Mouse (Mus musculus): ENCODE data around the gene Slc7a11. TPM values are rescaled to one million over a fixed set of nuclear protein-coding genes. Genes with fewer than 3 reads are reported as not detected.

Gene Slc7a11
- total and polyA plus RNA-seq, 2 experiments from 2014 or later = 3.8 to 19.0 TPM

DNA sequence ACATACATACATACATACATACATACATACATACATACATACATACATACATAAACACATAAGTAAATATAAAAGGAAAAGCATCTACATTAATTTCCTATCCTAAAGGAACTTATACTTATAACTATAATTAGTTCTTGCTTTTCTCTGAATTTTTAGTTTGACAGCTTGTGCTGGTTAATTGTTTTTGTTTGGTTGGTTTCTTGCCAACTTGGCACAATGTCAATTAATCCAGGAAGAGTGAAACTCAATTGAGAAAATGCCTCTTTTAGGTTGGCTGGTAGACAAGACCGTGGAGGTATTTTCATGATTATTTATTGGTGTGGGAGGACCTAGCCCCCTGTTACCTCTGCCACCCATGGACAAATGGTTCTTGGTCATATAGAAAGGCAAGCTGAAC lies 327.1 kb downstream of the Slc7a11 start:
- no peaks in the 10 kb centered on the region for H3K9me3 ChIP-seq (ENCODE audit: low read length)
- no peak overlapping the region for H3K9ac ChIP-seq
- H3K36me3 ChIP-seq (ENCODE audit: insufficient read depth) = no peaks in the 10 kb centered on the region
- no peaks in the 10 kb centered on the region for H3K4me1 ChIP-seq (ENCODE audit: insufficient read depth)
- H3K4me3 ChIP-seq (ENCODE audit: low read depth, low read length) = no peak overlapping the region
- ATAC-seq = no peak
- peak; percentile 70 for DNase-seq
- 27% methylated on average over 1 of the region's 1 CpGs for WGBS
- TF ChIP-seq CTCF (IDR thresholded peaks at IDR 0.05; ENCODE audit: low read depth) = no peak
- no peak overlapping the region for H3K4me2 ChIP-seq (ENCODE audit: low read depth)
- H3K27ac ChIP-seq (ENCODE audit: low read depth, low read length) = no peak overlapping the region
- H3K27me3 ChIP-seq (ENCODE audit: insufficient read depth, low read length) = no peaks in the 10 kb centered on the region

DNA sequence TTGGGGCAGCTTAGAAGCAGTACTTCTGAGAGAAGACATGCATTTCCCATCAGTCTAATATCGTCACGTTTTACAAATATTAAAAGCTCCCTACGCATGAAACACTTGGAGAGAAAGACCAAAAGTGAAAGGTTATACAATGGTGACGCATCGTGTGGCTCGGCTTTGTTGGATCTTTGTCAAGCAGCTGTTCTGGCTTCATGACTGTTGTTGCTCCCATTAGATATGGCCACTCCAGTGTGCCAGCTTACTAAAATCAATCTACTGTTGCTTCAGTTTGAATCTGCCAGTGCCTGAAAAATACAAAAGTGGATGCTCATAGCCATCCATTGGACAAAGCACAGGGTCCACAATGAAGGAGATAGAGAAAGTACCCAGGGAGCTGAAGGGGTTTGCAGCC lies 337.9 kb downstream of the Slc7a11 start:
- 93% methylated on average over 6 of the region's 6 CpGs for whole genome bisulfite sequencing
- Histone ChIP-seq H3K9ac (no peak overlapping the region), H3K9me3 (ENCODE audit: low read length) (no peaks in the 10 kb centered on the region), H3K4me2 (ENCODE audit: low read depth) (no peak overlapping the region), H3K27me3 (ENCODE audit: insufficient read depth, low read length) (no peaks in the 10 kb centered on the region), H3K4me3 (ENCODE audit: low read depth, low read length) (no peak overlapping the region), H3K27ac (ENCODE audit: low read depth, low read length) (no peak overlapping the region), H3K36me3 (ENCODE audit: insufficient read depth) (no peaks in the 10 kb centered on the region), H3K4me1 (ENCODE audit: insufficient read depth) (no peaks in the 10 kb centered on the region)
- ATAC-seq = no peak
- no peak for DNase-seq
- no peak for TF ChIP-seq CTCF (IDR thresholded peaks at IDR 0.05; ENCODE audit: low read depth)

DNA sequence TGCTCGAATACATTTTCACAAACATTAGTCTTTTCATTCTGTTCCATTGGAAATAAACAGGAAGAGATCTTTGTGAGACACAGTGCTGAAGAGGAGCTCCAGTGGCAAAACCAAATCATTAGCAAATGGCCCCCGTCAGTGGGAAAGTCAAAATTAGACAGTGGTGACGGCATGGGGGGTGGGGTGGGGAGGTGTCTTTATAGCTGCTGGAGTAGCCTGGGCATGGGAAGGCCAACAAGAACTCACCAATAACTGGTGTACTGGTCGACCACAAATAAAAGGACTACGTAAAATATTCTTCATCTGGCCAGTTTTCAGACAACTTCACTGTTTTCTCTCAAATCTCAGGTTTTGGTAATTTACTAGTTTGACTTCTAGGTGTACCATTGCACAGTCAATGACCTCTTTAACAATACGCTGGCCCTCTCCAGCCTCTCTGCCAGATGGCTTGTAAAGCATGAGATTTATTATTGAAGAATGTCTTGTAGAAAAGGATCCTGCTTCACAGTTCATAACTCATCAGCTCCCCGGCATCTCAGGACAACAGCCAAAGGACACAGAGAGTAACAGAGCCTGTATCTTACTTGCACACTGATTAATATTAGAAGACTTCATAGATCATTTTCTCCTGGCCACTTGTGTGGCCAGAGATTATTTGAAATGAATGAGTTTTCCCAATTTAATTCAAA lies 348.9 kb downstream of the Slc7a11 start:
- DNase-seq = no peak
- H3K9me3 ChIP-seq (ENCODE audit: low read length) = no peaks in the 10 kb centered on the region
- TF ChIP-seq CTCF (IDR thresholded peaks at IDR 0.05; ENCODE audit: low read depth) = no peak
- no peaks in the 10 kb centered on the region for H3K4me1 ChIP-seq (ENCODE audit: insufficient read depth)
- ATAC-seq = no peak
- no peak overlapping the region for H3K27ac ChIP-seq (ENCODE audit: low read depth, low read length)
- no peak overlapping the region for H3K4me3 ChIP-seq (ENCODE audit: low read depth, low read length)
- H3K36me3 ChIP-seq (ENCODE audit: insufficient read depth) = no peaks in the 10 kb centered on the region
- no peak overlapping the region for H3K9ac ChIP-seq
- no peak overlapping the region for H3K4me2 ChIP-seq (ENCODE audit: low read depth)
- WGBS = 89% methylated on average over 7 of the region's 7 CpGs
- no peaks in the 10 kb centered on the region for H3K27me3 ChIP-seq (ENCODE audit: insufficient read depth, low read length)

DNA sequence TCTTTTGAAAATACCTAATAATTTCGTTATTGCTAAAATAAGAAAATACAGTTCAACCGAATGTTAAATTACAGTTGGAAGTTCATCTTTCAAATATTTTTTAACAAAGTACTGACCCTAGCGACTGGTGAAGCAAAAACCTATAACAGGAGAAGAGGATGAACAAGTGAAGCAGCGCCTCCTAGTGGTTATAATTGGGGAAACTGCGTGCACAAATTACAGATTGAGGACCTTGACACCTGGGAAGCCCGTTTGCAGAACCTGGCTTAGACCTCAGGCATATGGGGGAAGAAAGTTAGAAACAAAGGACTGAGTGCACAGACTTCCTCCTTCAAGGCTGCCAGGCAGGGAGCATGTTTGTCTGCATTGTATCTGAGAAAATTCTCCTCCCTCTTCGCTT lies 366.4 kb downstream of the Slc7a11 start:
- Histone ChIP-seq H3K4me3 (ENCODE audit: low read depth, low read length) (no peak overlapping the region), H3K9me3 (ENCODE audit: low read length) (no peaks in the 10 kb centered on the region), H3K27ac (ENCODE audit: low read depth, low read length) (no peak overlapping the region), H3K27me3 (ENCODE audit: insufficient read depth, low read length) (no peaks in the 10 kb centered on the region), H3K4me1 (ENCODE audit: insufficient read depth) (no peaks in the 10 kb centered on the region), H3K36me3 (ENCODE audit: insufficient read depth) (no peaks in the 10 kb centered on the region), H3K9ac (no peak overlapping the region), H3K4me2 (ENCODE audit: low read depth) (no peak overlapping the region)
- DNase-seq (peak; percentile 64), ATAC-seq (no peak)
- peak; percentile 73 for TF ChIP-seq CTCF (IDR thresholded peaks at IDR 0.05; ENCODE audit: low read depth)
- WGBS = 17% methylated on average over 7 of the region's 7 CpGs

DNA sequence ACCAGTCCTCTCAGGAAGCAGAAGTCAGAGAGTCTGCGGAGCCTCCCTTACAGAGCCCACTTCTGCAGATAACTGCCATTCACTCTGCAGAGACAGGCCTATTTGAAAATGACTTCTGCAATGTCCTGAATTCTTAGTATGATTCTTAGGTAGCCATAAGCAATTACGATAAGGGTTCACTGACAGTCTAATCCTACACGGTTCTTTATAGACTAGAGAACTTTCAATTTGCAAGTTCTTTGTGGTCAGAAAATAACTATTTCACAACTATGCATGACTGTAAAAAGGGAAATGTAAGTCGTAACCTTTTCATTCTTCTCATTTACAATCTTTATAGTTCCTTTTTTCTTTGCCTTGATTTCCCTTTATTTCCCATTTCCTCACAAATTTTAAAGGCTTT lies 380.0 kb downstream of the Slc7a11 start:
- 90% methylated on average over 4 of the region's 4 CpGs for WGBS
- Histone ChIP-seq H3K36me3 (ENCODE audit: insufficient read depth) (no peaks in the 10 kb centered on the region), H3K27me3 (ENCODE audit: insufficient read depth, low read length) (no peaks in the 10 kb centered on the region), H3K4me2 (ENCODE audit: low read depth) (no peak overlapping the region), H3K9ac (no peak overlapping the region), H3K4me3 (ENCODE audit: low read depth, low read length) (no peak overlapping the region), H3K9me3 (ENCODE audit: low read length) (no peaks in the 10 kb centered on the region), H3K27ac (ENCODE audit: low read depth, low read length) (no peak overlapping the region), H3K4me1 (ENCODE audit: insufficient read depth) (no peaks in the 10 kb centered on the region)
- no peak for TF ChIP-seq CTCF (IDR thresholded peaks at IDR 0.05; ENCODE audit: low read depth)
- no peak for DNase-seq
- ATAC-seq = no peak

DNA sequence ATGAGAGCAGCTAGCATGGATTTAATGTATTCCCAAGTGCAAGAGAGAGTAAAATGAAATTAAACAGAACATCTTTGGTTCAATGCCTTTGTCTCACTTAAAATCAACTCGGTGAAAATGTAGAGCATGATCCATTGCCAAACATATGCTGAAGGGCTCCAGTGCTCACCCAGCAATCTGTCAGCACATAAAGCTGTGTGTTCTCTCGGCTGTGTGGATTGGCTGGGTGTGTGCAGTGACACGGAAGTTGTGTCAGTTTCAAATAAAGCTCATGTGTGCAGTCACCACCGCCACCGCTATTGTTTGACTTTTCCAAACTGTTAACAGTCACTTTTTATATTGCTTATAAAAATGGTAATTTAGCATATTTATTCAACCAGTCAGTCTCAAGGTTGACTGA lies 398.7 kb downstream of the Slc7a11 start:
- 42% methylated on average over 5 of the region's 5 CpGs for WGBS

DNA sequence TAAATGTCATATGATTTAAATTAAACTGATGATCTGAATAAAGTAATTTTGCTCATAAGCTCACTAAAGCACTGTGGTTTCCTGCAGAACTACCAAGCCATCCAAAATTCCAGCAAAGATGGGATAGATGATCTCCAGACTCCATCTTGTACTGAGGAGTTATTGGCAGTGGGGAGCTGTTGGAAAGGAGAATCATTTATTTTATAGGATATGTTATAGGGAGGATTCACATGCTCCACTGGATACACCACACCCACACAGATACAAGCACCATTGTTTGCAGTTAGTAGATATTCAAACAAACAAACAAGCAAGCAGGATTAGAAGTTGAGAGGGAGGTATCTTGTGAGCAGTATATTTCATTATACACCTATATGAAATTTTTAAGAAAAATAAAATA lies 399.3 kb downstream of the Slc7a11 start:
- no peak for TF ChIP-seq CTCF (IDR thresholded peaks at IDR 0.05; ENCODE audit: low read depth)
- no peaks in the 10 kb centered on the region for H3K36me3 ChIP-seq (ENCODE audit: insufficient read depth)
- DNase-seq (no peak), ATAC-seq (no peak)
- no peak overlapping the region for H3K4me2 ChIP-seq (ENCODE audit: low read depth)
- H3K27ac ChIP-seq (ENCODE audit: low read depth, low read length) = no peak overlapping the region
- H3K9me3 ChIP-seq (ENCODE audit: low read length) = no peaks in the 10 kb centered on the region
- no peak overlapping the region for H3K4me3 ChIP-seq (ENCODE audit: low read depth, low read length)
- H3K4me1 ChIP-seq (ENCODE audit: insufficient read depth) = no peaks in the 10 kb centered on the region
- no peaks in the 10 kb centered on the region for H3K27me3 ChIP-seq (ENCODE audit: insufficient read depth, low read length)
- H3K9ac ChIP-seq = no peak overlapping the region

More for the DNA sequence above, 398.7 kb downstream of the Slc7a11 start:
- no peaks in the 10 kb centered on the region for H3K4me1 ChIP-seq (ENCODE audit: insufficient read depth)
- no peak overlapping the region for H3K27ac ChIP-seq (ENCODE audit: low read depth, low read length)
- no peak overlapping the region for H3K4me3 ChIP-seq (ENCODE audit: low read depth, low read length)
- peak; percentile 56 for DNase-seq
- H3K27me3 ChIP-seq (ENCODE audit: insufficient read depth, low read length) = no peaks in the 10 kb centered on the region
- no peak overlapping the region for H3K9ac ChIP-seq
- peak; percentile 98 for ATAC-seq
- 0 out of 2 replicates have a peak, but pooled peaks have one; percentile 11 for TF ChIP-seq CTCF (IDR thresholded peaks at IDR 0.05; ENCODE audit: low read depth)
- H3K4me2 ChIP-seq (ENCODE audit: low read depth) = no peak overlapping the region
- H3K36me3 ChIP-seq (ENCODE audit: insufficient read depth) = no peaks in the 10 kb centered on the region
- no peaks in the 10 kb centered on the region for H3K9me3 ChIP-seq (ENCODE audit: low read length)

Data from forebrain, postnatal 0 days (tissue).